Mouse (Mus musculus) effector memory CD4-positive, alpha-beta T cell, adult 7 months (primary cell): ENCODE data around the gene Olah. TPM values are rescaled to one million over a fixed set of nuclear protein-coding genes. Genes with fewer than 3 reads are reported as not detected.

Source experiments
- polyA plus RNA-seq: library from polyadenylated mRNA; unstranded; fragments of 100-300 nt; shearing (Covaris generic); gene quantifications from one replicate; pipeline ENCODE4 v1.2.1, GENCODE M21; 2017

Olah gene
- not detected for polyA plus RNA-seq

DNA sequence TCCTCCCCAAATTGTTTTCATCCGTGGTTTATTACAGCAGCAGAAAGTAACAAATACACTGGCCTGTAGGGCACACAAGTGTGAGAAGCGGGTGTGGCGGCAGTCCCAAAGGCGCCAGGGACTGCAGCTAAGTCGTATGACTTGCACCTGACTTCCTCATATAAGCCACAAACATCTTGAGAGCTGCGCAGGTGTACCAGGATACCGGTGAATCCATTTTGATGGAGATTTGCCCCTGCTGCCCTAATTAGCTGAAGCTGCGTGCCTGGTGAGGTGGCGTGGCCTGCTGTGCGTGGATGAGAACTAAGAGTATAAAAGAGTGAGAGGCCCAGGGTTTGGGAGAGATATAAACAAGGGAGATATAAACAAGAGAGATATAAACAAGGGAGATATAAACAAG is at the start of gene Olah:
Olah (minus strand) TSS at position 101 of the 400 bp plus-strand sequence.

DNA sequence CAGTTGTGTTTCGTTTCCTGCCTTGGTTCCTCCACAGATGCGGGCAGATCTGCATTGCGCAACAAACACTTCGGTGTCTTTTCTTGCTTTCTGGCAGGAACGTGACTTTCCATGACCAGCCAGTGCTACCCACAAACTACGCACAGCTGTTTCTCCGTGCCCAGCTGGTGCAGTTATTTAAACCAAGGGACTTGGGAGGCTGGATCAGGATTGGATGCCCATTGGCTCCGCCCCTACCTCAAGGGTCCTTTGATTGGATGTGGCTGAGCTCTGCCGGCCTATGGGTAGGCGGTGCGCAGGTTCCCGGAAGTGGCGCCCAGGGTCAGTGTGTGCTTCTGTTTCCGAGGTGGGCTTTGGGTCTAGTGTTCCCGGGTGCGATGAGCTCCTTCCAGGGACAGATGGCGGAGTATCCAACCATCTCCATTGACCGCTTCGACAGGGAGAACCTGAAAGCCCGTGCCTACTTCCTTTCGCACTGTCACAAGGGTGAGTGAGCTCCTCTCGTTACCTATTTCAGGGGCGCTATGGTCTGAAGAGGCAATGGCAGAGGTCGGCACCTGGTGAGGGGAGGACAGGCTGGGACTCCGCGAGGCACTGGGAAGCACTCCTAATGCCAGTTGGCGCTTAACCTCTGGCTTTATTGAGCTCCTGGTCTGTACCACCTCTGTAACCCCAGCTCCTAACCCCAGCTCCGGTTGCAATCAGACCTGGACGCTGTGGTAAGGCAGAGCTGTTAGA is 27.0 kb upstream of the Olah start, which contains the start of gene Dclre1c:
Dclre1c (plus strand) TSS at position 291 of the 738 bp plus-strand sequence.

DNA sequence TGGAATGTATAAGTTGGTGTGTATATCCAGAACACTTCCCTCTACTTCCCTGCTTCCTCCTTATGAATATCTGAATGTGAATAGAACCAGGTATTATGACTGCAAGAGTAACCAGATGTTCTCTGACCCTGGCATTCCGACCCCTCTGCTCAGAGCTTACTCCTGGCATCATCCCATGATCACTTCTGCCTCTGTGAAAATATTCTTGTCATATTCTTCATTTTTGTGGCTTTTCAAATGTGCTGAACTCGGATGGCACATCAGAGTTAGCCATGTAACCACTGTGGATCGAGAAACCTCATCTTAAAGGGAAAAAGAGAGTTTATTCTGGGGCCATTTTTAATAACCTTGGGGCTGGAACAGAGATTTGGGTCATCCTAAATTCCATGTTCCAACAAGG is 25.5 kb upstream of the Olah start, which contains the start of gene Meig1:
Meig1 (minus strand) TSS at position 101 of the 400 bp plus-strand sequence.

GRCm38 (mm10) chr2:3335611-3336301 is 61.3 kb downstream of the Olah start, which contains the start of gene Acbd7:
Acbd7 (plus strand) TSS chr2:3336168.

GRCm38 (mm10) chr2:3332484-3333242 is 64.3 kb downstream of the Olah start, which contains the start of gene Rpp38:
Rpp38 (minus strand) TSS chr2:3332643.

Other genes with a start within 250 kb of the Olah start
- gene Nmt2, start 113.0 kb downstream of the Olah start, polyA plus RNA-seq: 20.0 TPM
- gene Rpp38, start 64.6 kb downstream of the Olah start, polyA plus RNA-seq: 19.7 TPM
- not detected for gene Acbd7, start 61.0 kb downstream of the Olah start, polyA plus RNA-seq
- gene Meig1, start 25.4 kb upstream of the Olah start, polyA plus RNA-seq: not detected
- 16.0 TPM for gene Dclre1c, start 26.9 kb upstream of the Olah start, polyA plus RNA-seq
- gene Suv39h2, start 77.8 kb upstream of the Olah start, polyA plus RNA-seq: 4.0 TPM
- 4.1 TPM for gene Gm45902, start 115.6 kb upstream of the Olah start, polyA plus RNA-seq
- gene Hspa14, start 115.6 kb upstream of the Olah start, polyA plus RNA-seq: 72.5 TPM
- 0.62 TPM for gene Cdnf, start 115.8 kb upstream of the Olah start, polyA plus RNA-seq
- 540 TPM for gene Fam107b, start 173.3 kb upstream of the Olah start, polyA plus RNA-seq